Mouse (Mus musculus): ENCODE results near the gene Btg1-ps1. TPM values are rescaled to one million over a fixed set of nuclear protein-coding genes. Genes with fewer than 3 reads are reported as not detected.
"Not testable (repeated sequence)": the region's sequence is repeated elsewhere in the genome, so short reads cannot be mapped to it uniquely, and the experiment has no call there.

Btg1-ps1 gene
- not detected for total RNA-seq (2021)
- long read RNA-seq, experiment 1 = 0 reads
- long read RNA-seq, experiment 2 = 0 reads

- not testable (repeated sequence) for DNase-seq
Observed at GRCm38 (mm10) chrX:38018597-38018996, at the start of gene Btg1-ps1. Btg1-ps1 (minus strand) TSS chrX:38018815.

GRCm38 (mm10) chrX:38066175-38066574, 47.6 kb upstream of the Btg1-ps1 start, which contains the start of gene Rhox10:
Rhox10 (plus strand) TSS chrX:38066475.
- DNase-seq = no peak

DNA sequence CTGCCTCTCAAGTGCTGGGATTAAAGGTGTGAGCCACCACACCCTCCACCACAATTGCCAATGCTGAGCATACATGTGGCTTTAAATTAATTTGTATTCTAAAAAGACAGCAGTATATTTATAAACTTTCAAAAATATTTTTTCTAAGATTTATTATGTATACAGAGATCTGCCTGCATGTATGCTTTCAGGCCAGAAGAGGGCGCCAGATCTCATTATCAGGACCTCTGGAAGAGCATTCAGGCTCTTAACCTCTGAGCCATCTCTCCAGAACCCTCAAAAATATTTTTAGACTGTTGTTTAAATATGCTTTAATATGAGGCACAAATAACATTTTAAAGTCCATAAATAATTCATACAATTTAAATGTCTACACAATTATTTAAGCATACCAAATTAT, 42.9 kb upstream of the Btg1-ps1 start:
- peak; percentile 6 for DNase-seq

GRCm38 (mm10) chrX:38043014-38043413, 24.4 kb upstream of the Btg1-ps1 start, which contains the start of gene Btg1-ps2:
Btg1-ps2 (minus strand) TSS chrX:38043114.
- DNase-seq = not testable (repeated sequence)

GRCm38 (mm10) chrX:38039666-38040065, 21.1 kb upstream of the Btg1-ps1 start:
- DNase-seq = peak; percentile 13

- DNase-seq = no peak
Observed at GRCm38 (mm10) chrX:38033841-38034240, 15.2 kb upstream of the Btg1-ps1 start.

- peak; percentile 68 for DNase-seq
Observed at GRCm38 (mm10) chrX:38008756-38009155, 9.9 kb downstream of the Btg1-ps1 start.

Other genes with a start within 250 kb of the Btg1-ps1 start
- not detected for gene Rhox5, start 214.0 kb downstream of the Btg1-ps1 start, total RNA-seq (2021)
- not detected for gene Rhox6, start 191.9 kb downstream of the Btg1-ps1 start, total RNA-seq (2021)
- not detected for gene Rhox7a, start 187.1 kb downstream of the Btg1-ps1 start, total RNA-seq (2021)
- gene Rhox8, start 139.9 kb downstream of the Btg1-ps1 start, total RNA-seq (2021) = not detected
- not detected for gene Rhox7b, start 121.6 kb downstream of the Btg1-ps1 start, total RNA-seq (2021)
- gene Rhox9, start 117.0 kb downstream of the Btg1-ps1 start, total RNA-seq (2021) = not detected
- not detected for gene Btg1-ps2, start 24.3 kb upstream of the Btg1-ps1 start, total RNA-seq (2021)
- not detected for gene Rhox10, start 47.7 kb upstream of the Btg1-ps1 start, total RNA-seq (2021)
- gene Rhox11, start 66.3 kb upstream of the Btg1-ps1 start, total RNA-seq (2021) = not detected
- gene Rhox12, start 92.1 kb upstream of the Btg1-ps1 start, total RNA-seq (2021) = not detected
- not detected for gene Rhox13, start 102.4 kb upstream of the Btg1-ps1 start, total RNA-seq (2021)
- gene Zbtb33, start 171.0 kb upstream of the Btg1-ps1 start, total RNA-seq (2021) = 10 to 100 TPM; 23.7 to 25.9 TPM
- 10 to 100 TPM; 14.1 to 21.1 TPM for gene Tmem255a, start 233.6 kb upstream of the Btg1-ps1 start, total RNA-seq (2021)